Mouse (Mus musculus) CH12.LX (cell line): ENCODE measurements at regions not wholly inside any gene's neighbourhood (a gene's known extent, or its start where the extent isn't known, plus 50 kb on each side); places are given as distances from the start of the nearest gene placed in this dataset.

Experiments
- DNase-seq: peaks from one replicate; pipeline ENCODE4 v3.0.0-alpha.2; 2013; ENCODE audit errors: extremely low read depth
- H3K27ac ChIP-seq: 2 replicates; pipeline ENCODE4 v1.5.1; 2012; ENCODE audit warnings: low read depth, mild to moderate bottlenecking, control low read depth, moderate library complexity; ENCODE audit not compliant: insufficient read depth
- H3K27me3 ChIP-seq: replicated peaks from 2 replicates; pipeline ENCODE3; 2012; ENCODE audit warnings: inconsistent platforms
- H3K36me3 ChIP-seq, 2 experiments: replicated peaks in 1 of 2; 2 replicates each; pipeline versions ENCODE3 to v1.6.1; 2012; ENCODE audit warnings: inconsistent platforms in 1 of 2, low read length in 1 of 2, mild to moderate bottlenecking in 1 of 2, mixed read lengths in 1 of 2, moderate library complexity in 1 of 2; ENCODE audit not compliant: control insufficient read depth in 1 of 2, insufficient read depth in 1 of 2
- H3K4me1 ChIP-seq, 2 experiments: 2 replicates each; pipeline ENCODE4 v1.6.1; 2012; ENCODE audit warnings: inconsistent platforms in 1 of 2, moderate library complexity in 1 of 2; ENCODE audit not compliant: insufficient read depth in 2 of 2, control insufficient read depth in 1 of 2
- H3K4me2 ChIP-seq: 2 replicates; pipeline ENCODE4 v1.6.1; 2012; ENCODE audit warnings: low read depth, mild to moderate bottlenecking, control low read depth; ENCODE audit not compliant: poor library complexity, insufficient read depth, severe bottlenecking
- H3K4me3 ChIP-seq, 3 experiments: fragments of 150-350 bp in 1 of 3; sonication (generic) in 1 of 3; replicated peaks in 1 of 3; 2 replicates each; pipeline versions ENCODE3 to v1.5.1; 2011 to 2012; ENCODE audit warnings: low read depth in 2 of 3, low read length in 2 of 3, mild to moderate bottlenecking in 2 of 3, moderate library complexity in 2 of 3, control low read depth in 1 of 3, improper control_type of control experiment in 1 of 3, inconsistent platforms in 1 of 3, mixed read lengths in 1 of 3; ENCODE audit not compliant: poor library complexity in 1 of 3
- H3K79me2 ChIP-seq: replicated peaks from 2 replicates; pipeline ENCODE4 v1.6.1; 2012; ENCODE audit warnings: mild to moderate bottlenecking, moderate library complexity; ENCODE audit not compliant: control insufficient read depth, poor library complexity, insufficient read depth, severe bottlenecking; ENCODE audit errors: extremely low read depth
- H3K9ac ChIP-seq: 2 replicates; pipeline ENCODE4 v1.6.1; 2012; ENCODE audit warnings: low read depth, mild to moderate bottlenecking, control low read depth, moderate library complexity; ENCODE audit not compliant: insufficient read depth
- H3K9me3 ChIP-seq: replicated peaks from 2 replicates; pipeline ENCODE3; 2012; ENCODE audit warnings: low read length, inconsistent platforms, mixed read lengths
- IRF4 ChIP-seq: IDR thresholded peaks from 2 replicates; pipeline ENCODE4 v1.6.1; 2014; ENCODE audit warnings: low read depth, mild to moderate bottlenecking, inconsistent platforms, low read length, improper control_type of control experiment
- JUN ChIP-seq: IDR thresholded peaks from 2 replicates; pipeline ENCODE4 v1.6.1; 2011; ENCODE audit warnings: low read depth, mild to moderate bottlenecking, low read length, improper control_type of control experiment, moderate library complexity; ENCODE audit not compliant: insufficient read depth
- MXI1 ChIP-seq: IDR thresholded peaks from 2 replicates; pipeline ENCODE4 v1.6.1; 2011; ENCODE audit warnings: mild to moderate bottlenecking, low read depth, low read length, improper control_type of control experiment
- POLR2A ChIP-seq: IDR thresholded peaks from 2 replicates; pipeline ENCODE4 v1.6.1; 2011; ENCODE audit warnings: low read depth, mild to moderate bottlenecking, improper control_type of control experiment, low read length
- POLR2AphosphoS2 ChIP-seq: IDR thresholded peaks from 2 replicates; pipeline ENCODE4 v1.6.1; 2011; ENCODE audit warnings: low read depth, low read length, improper control_type of control experiment
- RAD21 ChIP-seq: IDR thresholded peaks from 2 replicates; pipeline ENCODE4 v1.6.1; 2011; ENCODE audit warnings: low read depth, mild to moderate bottlenecking, low read length, improper control_type of control experiment, moderate library complexity
- dilution Hi-C: fragments of 300-500 bp; cut with MboI; formaldehyde crosslinking; loops from 2 replicates; pipeline ENCODE4 v1.14.3; 2020; ENCODE audit warnings: low sequenced_read_pairs; ENCODE audit not compliant: extremely low pct_unique_long_range_greater_than_20kb, extremely low pct_ligation_motif_present
- in situ Hi-C: fragments of 300-500 bp; cut with MboI; formaldehyde crosslinking; loops from 3 replicates; pipeline ENCODE4 v1.14.3; 2019; ENCODE audit warnings: low sequenced_read_pairs, low pct_ligation_motif_present, low pct_unique_long_range_greater_than_20kb, mixed read lengths

GRCm38 (mm10) chr2:77333394-77334079 is 53.1 kb upstream of the Sestd1 start:
- Histone ChIP-seq H3K4me2 (no peak overlapping the region), H3K36me3 (no peaks in the 10 kb centered on the region), H3K9me3 (peaks cover 51% of the 10 kb centered on the region), H3K27me3 (no peaks in the 10 kb centered on the region), H3K27ac (no peak overlapping the region), H3K4me1 (no peaks in the 10 kb centered on the region), H3K9ac (no peak overlapping the region), H3K79me2 (no peaks in the 10 kb centered on the region), H3K4me3 (no peak overlapping the region)
- no peak for TF ChIP-seq JUN
- TF ChIP-seq RAD21: no peak
- TF ChIP-seq IRF4: no peak
- no peak for TF ChIP-seq MXI1
- TF ChIP-seq POLR2A: no peak
- no peak for TF ChIP-seq POLR2AphosphoS2
- DNase-seq: no peak
- dilution Hi-C loops: no loop called here
- in situ Hi-C loops: no loop called here
